12 mouse cellular contexts compared by ENCODE assay signal in genomic region chr4:23513939-23514338, GRCm38 (mm10).
A peak's percentile ranks its signal among the peaks of the same experiment; 100 is the strongest.
DNase-seq lines count a peak whose midpoint lies in the region; ATAC-seq lines count a peak whose summit lies in the region.
"Had no signal": no experiment of that assay in that cellular context is flagged by ENCODE, and none has a peak within 500 bp of the region (broad histone marks: within the 10 kb centered on the region; RNA-seq: fewer than 3 reads in every experiment).

No protein-coding gene starts in this region.

- H3K9me3 ChIP-seq in forebrain, embryonic 13.5 days (replicated peaks), result peaks cover 3% of the 10 kb centered on the region; the same call in 1 of the 2 replicates
- peaks cover 2% of the 10 kb centered on the region for H3K9me3 ChIP-seq in hindbrain, embryonic 16.5 days (ENCODE audit: control insufficient read depth, low read length)
- H3K9me3 ChIP-seq in midbrain, embryonic 16.5 days (replicated peaks; ENCODE audit: control insufficient read depth, low read length, poor library complexity, severe bottlenecking), result peaks cover under 1% of the 10 kb centered on the region; the same call in 1 of the 2 replicates
- peaks cover under 1% of the 10 kb centered on the region for H3K9me3 ChIP-seq in heart, embryonic 10.5 days
- no peaks in the 10 kb centered on the region for H3K9me3 ChIP-seq in liver, embryonic 11.5 days (ENCODE audit: control insufficient read depth, low read length)
- H3K9me3 ChIP-seq: liver, embryonic 15.5 days had no signal

- ATAC-seq in forebrain, embryonic 13.5 days, result peak; percentile 72
- ATAC-seq in hindbrain, embryonic 16.5 days, result peak; percentile 82
- ATAC-seq in midbrain, embryonic 16.5 days, result peak; percentile 85
- no peak for ATAC-seq in liver, embryonic 11.5 days (replicated peaks; ENCODE audit: low FRiP score)

- DNase-seq in embryo, embryonic 10.5 days (ENCODE audit: low spot score), result peak; percentile 48
- no peak for DNase-seq in frontal cortex, postnatal 14 days (ENCODE audit: low spot score in 2 of 2)
- DNase-seq in heart, embryonic 10.5 days (ENCODE audit: low spot score), result no peak
- no peak for DNase-seq in liver
- DNase-seq in liver, embryonic 11.5 days (ENCODE audit: low spot score), result no peak
- DNase-seq: cerebellum, postnatal 36 days; kidney, postnatal 36 days had no signal

- H3K9ac ChIP-seq in forebrain, embryonic 13.5 days, result no peak overlapping the region
- H3K9ac ChIP-seq in hindbrain, embryonic 16.5 days (ENCODE audit: low read depth, low read length), result peak overlapping the region; percentile 43; the same call in 1 of the 2 replicates
- H3K9ac ChIP-seq in midbrain, embryonic 16.5 days (ENCODE audit: low read depth, low read length), result peak overlapping the region; percentile 53; the same call in 1 of the 2 replicates
- no peak overlapping the region for H3K9ac ChIP-seq in liver, embryonic 11.5 days (ENCODE audit: low read depth, low read length)
- H3K9ac ChIP-seq: liver, embryonic 15.5 days had no signal

- 0 out of 2 replicates have a peak overlapping the region, but pooled peaks have one; percentile 12 for H3K4me3 ChIP-seq in forebrain, embryonic 13.5 days
- no peak overlapping the region; the same call in 1 of the 2 replicates for H3K4me3 ChIP-seq in hindbrain, embryonic 16.5 days (ENCODE audit: low read length)
- H3K4me3 ChIP-seq in midbrain, embryonic 16.5 days (ENCODE audit: low read depth, low read length), result no peak overlapping the region
- H3K4me3 ChIP-seq in heart, embryonic 10.5 days, result no peak overlapping the region
- no peak overlapping the region for H3K4me3 ChIP-seq in liver, embryonic 11.5 days (ENCODE audit: low read depth, low read length)
- H3K4me3 ChIP-seq: liver, embryonic 15.5 days had no signal

- peaks cover 22% of the 10 kb centered on the region for H3K4me1 ChIP-seq in forebrain, embryonic 13.5 days
- peaks cover 5% of the 10 kb centered on the region; the same call in 1 of the 2 replicates for H3K4me1 ChIP-seq in hindbrain, embryonic 16.5 days (ENCODE audit: control insufficient read depth, insufficient read depth, low read depth, low read length)
- peaks cover 7% of the 10 kb centered on the region; the same call in 1 of the 2 replicates for H3K4me1 ChIP-seq in midbrain, embryonic 16.5 days (ENCODE audit: control insufficient read depth, insufficient read depth, low read length)
- H3K4me1 ChIP-seq in heart, embryonic 10.5 days, result no peaks in the 10 kb centered on the region
- no peaks in the 10 kb centered on the region for H3K4me1 ChIP-seq in liver, embryonic 11.5 days (replicated peaks; ENCODE audit: control insufficient read depth, insufficient read depth, low read length)
- H3K4me1 ChIP-seq: liver, embryonic 15.5 days had no signal

- H3K27me3 ChIP-seq in forebrain, embryonic 13.5 days, result no peaks in the 10 kb centered on the region
- no peaks in the 10 kb centered on the region for H3K27me3 ChIP-seq in hindbrain, embryonic 16.5 days (replicated peaks; ENCODE audit: control insufficient read depth, insufficient read depth, low read length)
- H3K27me3 ChIP-seq in midbrain, embryonic 16.5 days (ENCODE audit: control insufficient read depth, insufficient read depth, low read depth, low read length), result no peaks in the 10 kb centered on the region
- no peaks in the 10 kb centered on the region for H3K27me3 ChIP-seq in heart, embryonic 10.5 days (ENCODE audit: insufficient read depth, poor library complexity, severe bottlenecking)
- no peaks in the 10 kb centered on the region for H3K27me3 ChIP-seq in liver, embryonic 11.5 days (replicated peaks; ENCODE audit: control insufficient read depth, insufficient read depth, low read length)
- H3K27me3 ChIP-seq: liver, embryonic 15.5 days had no signal

- WGBS in forebrain, embryonic 13.5 days, result 4% methylated on average over 9 of the region's 9 CpGs
- 21% methylated on average over 9 of the region's 9 CpGs for WGBS in hindbrain, embryonic 16.5 days
- WGBS in midbrain, embryonic 16.5 days, result 6% methylated on average over 9 of the region's 9 CpGs
- 63% methylated on average over 9 of the region's 9 CpGs for WGBS in heart, embryonic 10.5 days
- 62% methylated on average over 9 of the region's 9 CpGs for WGBS in liver, embryonic 11.5 days

- peak overlapping the region; percentile 61 for H3K27ac ChIP-seq in forebrain, embryonic 13.5 days
- H3K27ac ChIP-seq in hindbrain, embryonic 16.5 days (ENCODE audit: low read depth, low read length), result no peak overlapping the region
- H3K27ac ChIP-seq in midbrain, embryonic 16.5 days (ENCODE audit: low read length), result 0 out of 2 replicates have a peak overlapping the region, but pooled peaks have one; percentile 33
- no peak overlapping the region for H3K27ac ChIP-seq in heart, embryonic 10.5 days
- no peak overlapping the region for H3K27ac ChIP-seq in liver, embryonic 11.5 days (ENCODE audit: low read depth, low read length)
- H3K27ac ChIP-seq: liver, embryonic 15.5 days; stomach, postnatal 0 days had no signal

- H3K36me3 ChIP-seq in forebrain, embryonic 13.5 days (ENCODE audit: poor library complexity, severe bottlenecking), result no peaks in the 10 kb centered on the region
- H3K36me3 ChIP-seq in hindbrain, embryonic 16.5 days (ENCODE audit: control insufficient read depth, insufficient read depth, low read length), result no peaks in the 10 kb centered on the region
- H3K36me3 ChIP-seq in midbrain, embryonic 16.5 days (ENCODE audit: control insufficient read depth, insufficient read depth, low read length), result no peaks in the 10 kb centered on the region
- H3K36me3 ChIP-seq in heart, embryonic 10.5 days, result 0 out of 2 replicates have a peak, but pooled peaks cover under 1% of the 10 kb centered on the region
- no peaks in the 10 kb centered on the region for H3K36me3 ChIP-seq in liver, embryonic 11.5 days (ENCODE audit: control insufficient read depth, insufficient read depth, low read length)
- H3K36me3 ChIP-seq: liver, embryonic 15.5 days had no signal

- H3K4me2 ChIP-seq in forebrain, embryonic 13.5 days, result peak overlapping the region; percentile 45
- peak overlapping the region; percentile 50 for H3K4me2 ChIP-seq in hindbrain, embryonic 16.5 days (ENCODE audit: low read length)
- peak overlapping the region; percentile 50 for H3K4me2 ChIP-seq in midbrain, embryonic 16.5 days (ENCODE audit: low read length)
- no peak overlapping the region for H3K4me2 ChIP-seq in liver, embryonic 11.5 days
- H3K4me2 ChIP-seq: liver, embryonic 15.5 days had no signal

Comparison
In these comparisons a context has a peak if more than half of its experiments do, and no peak if none do; other contexts are left out.
1. H3K27ac ChIP-seq: peak in forebrain, embryonic 13.5 days (single experiment) and midbrain, embryonic 16.5 days (single experiment); none in hindbrain, embryonic 16.5 days (single experiment), heart, embryonic 10.5 days (single experiment) and liver, embryonic 11.5 days (single experiment).
2. H3K9ac ChIP-seq: peak in hindbrain, embryonic 16.5 days (single experiment) and midbrain, embryonic 16.5 days (single experiment); none in forebrain, embryonic 13.5 days (single experiment) and liver, embryonic 11.5 days (single experiment).